Mouse (Mus musculus): ENCODE results near the gene 1700042G07Rik. TPM values are rescaled to one million over a fixed set of nuclear protein-coding genes. Genes with fewer than 3 reads are reported as not detected.

The 1700042G07Rik gene
- not detected in 2 replicates for polyA plus RNA-seq (2012; rRNA removed)

- H3K4me1 ChIP-seq (replicated peaks; ENCODE audit: control insufficient read depth, insufficient read depth, low read length), result peaks cover 27% of the 10 kb centered on the region
- no peaks in the 10 kb centered on the region for H3K36me3 ChIP-seq (ENCODE audit: control insufficient read depth, insufficient read depth, low read length)
- DNase-seq, result no peak
- 91% methylated on average over 6 of the region's 6 CpGs for WGBS
- H3K27ac ChIP-seq (ENCODE audit: control insufficient read depth, insufficient read depth, low read length), result no peak within 1 kb of the TSS
- no peaks in the 10 kb centered on the region for H3K27me3 ChIP-seq (ENCODE audit: control insufficient read depth, insufficient read depth, low read length)
- H3K4me3 ChIP-seq (ENCODE audit: control insufficient read depth, insufficient read depth, low read length), result no peak within 1 kb of the TSS
- TF ChIP-seq CTCF (IDR thresholded peaks at IDR 0.05; ENCODE audit: borderline replicate concordance, control insufficient read depth, extremely low read depth, insufficient read depth, low read length, poor library complexity) (no peak), POLR2A (IDR thresholded peaks at IDR 0.05; ENCODE audit: control insufficient read depth, extremely low read depth, insufficient read depth, low read length, poor library complexity) (no peak)
Measured at GRCm38 (mm10) chr4:116173072-116173471, at the start of gene 1700042G07Rik, which contains the start of gene Gm49337. Gene 1700042G07Rik (plus strand): TSS chr4:116173372. Gene Gm49337 (plus strand): TSS chr4:116173384.

GRCm38 (mm10) chr4:116123602-116124519 lies 49.3 kb upstream of the 1700042G07Rik start, which contains the start of the genes Rad54l and Pomgnt1:
Gene Rad54l (minus strand): TSS chr4:116123690.
Gene Pomgnt1 (plus strand): TSS chr4:116123840.
- no peaks in the 10 kb centered on the region for H3K36me3 ChIP-seq (ENCODE audit: control insufficient read depth, insufficient read depth, low read length)
- no peak within 1 kb of the TSS; the same call in 1 of the 2 replicates for H3K27ac ChIP-seq (ENCODE audit: control insufficient read depth, insufficient read depth, low read length)
- 5% methylated on average over 24 of the region's 24 CpGs for WGBS
- H3K4me3 ChIP-seq (ENCODE audit: control insufficient read depth, insufficient read depth, low read length), result peak within 1 kb of the TSS; percentile 100
- DNase-seq, result peak; percentile 79
- no peak for TF ChIP-seq CTCF (IDR thresholded peaks at IDR 0.05; ENCODE audit: borderline replicate concordance, control insufficient read depth, extremely low read depth, insufficient read depth, low read length, poor library complexity)
- 0 out of 2 replicates have a peak, but pooled peaks have one; percentile 16 for TF ChIP-seq POLR2A (IDR thresholded peaks at IDR 0.05; ENCODE audit: control insufficient read depth, extremely low read depth, insufficient read depth, low read length, poor library complexity)
- no peaks in the 10 kb centered on the region for H3K27me3 ChIP-seq (ENCODE audit: control insufficient read depth, insufficient read depth, low read length)
- peaks cover 7% of the 10 kb centered on the region for H3K4me1 ChIP-seq (replicated peaks; ENCODE audit: control insufficient read depth, insufficient read depth, low read length)

DNA sequence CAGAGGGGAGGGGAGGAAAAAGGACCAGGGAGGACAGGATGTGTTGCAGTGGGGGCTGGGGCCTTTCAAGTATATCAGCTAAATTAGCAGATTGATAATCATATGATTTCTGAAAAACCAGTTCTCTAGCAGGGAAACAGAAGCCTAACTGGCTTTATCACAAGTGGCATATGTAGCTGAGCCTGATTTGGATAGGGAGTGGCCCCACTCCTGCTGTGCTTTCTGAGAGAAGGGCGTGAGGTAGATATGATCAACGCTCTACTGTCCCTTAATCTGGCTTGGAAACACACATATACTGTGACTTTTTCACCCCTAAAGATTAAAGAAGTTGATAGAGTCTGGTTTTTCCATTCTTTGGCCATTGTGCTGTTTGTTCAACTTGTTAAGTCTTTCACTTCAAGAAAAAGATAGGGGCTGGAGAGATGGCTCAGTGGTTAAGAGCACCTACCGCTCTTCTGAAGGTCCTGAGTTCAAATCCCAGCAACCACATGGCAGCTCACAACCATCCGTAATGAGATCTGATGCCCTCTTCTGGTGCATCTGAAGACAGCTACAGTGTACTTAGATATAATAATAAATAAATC lies 47.3 kb upstream of the 1700042G07Rik start:
- H3K4me1 ChIP-seq (replicated peaks; ENCODE audit: control insufficient read depth, insufficient read depth, low read length), result peaks cover 7% of the 10 kb centered on the region
- H3K4me3 ChIP-seq (ENCODE audit: control insufficient read depth, insufficient read depth, low read length), result no peak overlapping the region
- TF ChIP-seq POLR2A (IDR thresholded peaks at IDR 0.05; ENCODE audit: control insufficient read depth, extremely low read depth, insufficient read depth, low read length, poor library complexity) (no peak), CTCF (IDR thresholded peaks at IDR 0.05; ENCODE audit: borderline replicate concordance, control insufficient read depth, extremely low read depth, insufficient read depth, low read length, poor library complexity) (no peak)
- no peak for DNase-seq
- H3K27me3 ChIP-seq (ENCODE audit: control insufficient read depth, insufficient read depth, low read length), result no peaks in the 10 kb centered on the region
- no peak overlapping the region for H3K27ac ChIP-seq (ENCODE audit: control insufficient read depth, insufficient read depth, low read length)
- WGBS, result 97% methylated on average over 4 of the region's 4 CpGs
- H3K36me3 ChIP-seq (ENCODE audit: control insufficient read depth, insufficient read depth, low read length), result no peaks in the 10 kb centered on the region

GRCm38 (mm10) chr4:116127956-116128355 lies 45.2 kb upstream of the 1700042G07Rik start:
- TF ChIP-seq POLR2A (IDR thresholded peaks at IDR 0.05; ENCODE audit: control insufficient read depth, extremely low read depth, insufficient read depth, low read length, poor library complexity) (no peak), CTCF (IDR thresholded peaks at IDR 0.05; ENCODE audit: borderline replicate concordance, control insufficient read depth, extremely low read depth, insufficient read depth, low read length, poor library complexity) (no peak)
- H3K36me3 ChIP-seq (ENCODE audit: control insufficient read depth, insufficient read depth, low read length), result no peaks in the 10 kb centered on the region
- peaks cover 5% of the 10 kb centered on the region for H3K4me1 ChIP-seq (replicated peaks; ENCODE audit: control insufficient read depth, insufficient read depth, low read length)
- no peaks in the 10 kb centered on the region for H3K27me3 ChIP-seq (ENCODE audit: control insufficient read depth, insufficient read depth, low read length)
- DNase-seq, result no peak
- no peak overlapping the region for H3K27ac ChIP-seq (ENCODE audit: control insufficient read depth, insufficient read depth, low read length)
- WGBS, result 95% methylated on average over 6 of the region's 6 CpGs
- H3K4me3 ChIP-seq (ENCODE audit: control insufficient read depth, insufficient read depth, low read length), result no peak overlapping the region

DNA sequence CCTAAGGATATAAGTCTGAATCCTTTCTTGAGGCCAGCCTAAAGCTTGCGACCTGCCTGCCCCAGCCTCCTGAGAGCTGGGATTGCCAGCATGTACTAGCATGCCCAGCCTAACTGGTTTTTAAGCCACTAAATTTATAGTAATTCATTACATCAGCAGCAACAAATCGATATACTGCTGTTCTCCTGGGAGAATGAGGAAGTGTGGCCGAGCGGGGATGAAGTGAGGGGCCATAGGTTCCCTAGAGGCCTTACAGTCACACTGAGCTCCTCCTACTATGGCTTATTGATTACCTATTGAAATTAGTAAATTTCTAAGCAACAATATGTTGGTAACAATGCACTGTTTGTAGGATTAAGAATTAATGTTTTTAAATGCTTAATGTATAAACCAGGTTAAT lies 40.0 kb upstream of the 1700042G07Rik start:
- H3K4me1 ChIP-seq (replicated peaks; ENCODE audit: control insufficient read depth, insufficient read depth, low read length), result no peaks in the 10 kb centered on the region; the same call in 1 of the 2 replicates
- DNase-seq, result no peak
- H3K27ac ChIP-seq (ENCODE audit: control insufficient read depth, insufficient read depth, low read length), result no peak overlapping the region
- 70% methylated on average over 4 of the region's 4 CpGs for WGBS
- no peaks in the 10 kb centered on the region for H3K36me3 ChIP-seq (ENCODE audit: control insufficient read depth, insufficient read depth, low read length)
- TF ChIP-seq CTCF (IDR thresholded peaks at IDR 0.05; ENCODE audit: borderline replicate concordance, control insufficient read depth, extremely low read depth, insufficient read depth, low read length, poor library complexity) (no peak), POLR2A (IDR thresholded peaks at IDR 0.05; ENCODE audit: control insufficient read depth, extremely low read depth, insufficient read depth, low read length, poor library complexity) (no peak)
- no peaks in the 10 kb centered on the region for H3K27me3 ChIP-seq (ENCODE audit: control insufficient read depth, insufficient read depth, low read length)
- H3K4me3 ChIP-seq (ENCODE audit: control insufficient read depth, insufficient read depth, low read length), result no peak overlapping the region

GRCm38 (mm10) chr4:116134990-116135389 lies 38.2 kb upstream of the 1700042G07Rik start:
- Histone ChIP-seq H3K27ac (ENCODE audit: control insufficient read depth, insufficient read depth, low read length) (no peak overlapping the region), H3K27me3 (ENCODE audit: control insufficient read depth, insufficient read depth, low read length) (no peaks in the 10 kb centered on the region), H3K4me1 (replicated peaks; ENCODE audit: control insufficient read depth, insufficient read depth, low read length) (no peaks in the 10 kb centered on the region; the same call in 1 of the 2 replicates), H3K36me3 (ENCODE audit: control insufficient read depth, insufficient read depth, low read length) (no peaks in the 10 kb centered on the region), H3K4me3 (ENCODE audit: control insufficient read depth, insufficient read depth, low read length) (no peak overlapping the region)
- TF ChIP-seq POLR2A (IDR thresholded peaks at IDR 0.05; ENCODE audit: control insufficient read depth, extremely low read depth, insufficient read depth, low read length, poor library complexity) (no peak), CTCF (IDR thresholded peaks at IDR 0.05; ENCODE audit: borderline replicate concordance, control insufficient read depth, extremely low read depth, insufficient read depth, low read length, poor library complexity) (no peak)
- 71% methylated on average over 2 of the region's 2 CpGs for WGBS
- no peak for DNase-seq

All from thymus, adult 2 months (tissue).